Mouse (Mus musculus): ENCODE results near the gene Sult3a1.
"Not testable (repeated sequence)": the region's sequence is repeated elsewhere in the genome, so short reads cannot be mapped to it uniquely, and the experiment has no call there.

Gene Sult3a1

DNA sequence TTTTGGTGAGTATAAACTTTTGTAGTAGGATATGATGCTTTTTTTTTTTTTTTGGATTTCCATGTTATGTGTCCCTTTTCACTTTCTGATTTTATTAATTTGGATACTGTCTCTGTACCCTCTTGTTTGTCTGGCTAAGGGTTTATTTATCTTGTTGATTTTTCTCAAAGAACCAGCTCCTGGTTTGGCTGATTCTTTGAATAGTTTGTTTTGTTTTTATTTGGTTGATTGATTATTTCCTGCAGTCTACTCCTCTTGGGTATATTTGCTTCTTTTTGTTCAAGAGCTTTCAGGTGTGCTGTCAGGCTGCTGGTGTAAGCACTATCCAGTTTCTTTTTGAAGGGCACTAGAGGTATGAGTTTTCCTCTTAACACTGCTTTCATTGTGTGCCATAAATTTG, at the start of gene Sult3a1:
Sult3a1 (plus strand) TSS at position 301 of the 400 bp plus-strand sequence.
- Histone ChIP-seq H3K4me3 (replicated peaks; ENCODE audit: low read length) (no peak within 1 kb of the TSS), H3K9me3 (ENCODE audit: low read length) (no peaks in the 10 kb centered on the region), H3K4me1 (replicated peaks; ENCODE audit: low read depth, low read length) (no peaks in the 10 kb centered on the region), H3K36me3 (ENCODE audit: insufficient read depth, low read length) (no peaks in the 10 kb centered on the region), H3K27me3 (ENCODE audit: insufficient read depth, low read length) (no peaks in the 10 kb centered on the region)
- TF ChIP-seq CTCF (conservative IDR thresholded peaks at IDR 0.05; ENCODE audit: low read length) (no peak), NANOG (IDR thresholded peaks at IDR 0.05; ENCODE audit: borderline replicate concordance, low read length) (no peak), POU5F1 (IDR thresholded peaks at IDR 0.05; ENCODE audit: borderline replicate concordance, low read length) (no peak)

DNA sequence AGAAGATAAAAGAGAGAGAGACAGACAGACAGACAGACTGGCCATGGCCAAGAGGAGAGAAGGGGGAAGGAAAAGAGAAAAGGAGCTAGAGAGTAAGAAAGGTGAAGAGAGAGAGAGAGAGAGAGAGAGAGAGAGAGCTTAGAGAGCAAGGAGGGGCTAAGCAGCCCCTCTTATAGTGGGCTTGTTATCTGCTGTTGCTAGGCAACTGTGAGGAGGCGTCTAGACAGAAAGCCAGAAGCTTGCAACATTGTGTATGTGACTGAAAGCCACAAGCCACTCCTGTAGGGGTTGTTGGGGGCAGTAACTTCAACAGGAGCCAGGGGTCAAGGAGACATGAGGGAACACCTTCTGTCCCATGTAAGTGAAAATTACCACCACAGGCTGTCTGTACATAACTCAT, 45.7 kb upstream of the Sult3a1 start:
- no peaks in the 10 kb centered on the region for H3K27me3 ChIP-seq (ENCODE audit: insufficient read depth, low read length)
- peaks cover 12% of the 10 kb centered on the region for H3K9me3 ChIP-seq (ENCODE audit: low read length)
- H3K4me1 ChIP-seq (replicated peaks; ENCODE audit: low read depth, low read length), result peaks cover 5% of the 10 kb centered on the region
- no peak overlapping the region for H3K4me3 ChIP-seq (replicated peaks; ENCODE audit: low read length)
- H3K36me3 ChIP-seq (ENCODE audit: insufficient read depth, low read length), result no peaks in the 10 kb centered on the region
- TF ChIP-seq CTCF (conservative IDR thresholded peaks at IDR 0.05; ENCODE audit: low read length) (no peak), POU5F1 (IDR thresholded peaks at IDR 0.05; ENCODE audit: borderline replicate concordance, low read length) (no peak), NANOG (IDR thresholded peaks at IDR 0.05; ENCODE audit: borderline replicate concordance, low read length) (no peak)

DNA sequence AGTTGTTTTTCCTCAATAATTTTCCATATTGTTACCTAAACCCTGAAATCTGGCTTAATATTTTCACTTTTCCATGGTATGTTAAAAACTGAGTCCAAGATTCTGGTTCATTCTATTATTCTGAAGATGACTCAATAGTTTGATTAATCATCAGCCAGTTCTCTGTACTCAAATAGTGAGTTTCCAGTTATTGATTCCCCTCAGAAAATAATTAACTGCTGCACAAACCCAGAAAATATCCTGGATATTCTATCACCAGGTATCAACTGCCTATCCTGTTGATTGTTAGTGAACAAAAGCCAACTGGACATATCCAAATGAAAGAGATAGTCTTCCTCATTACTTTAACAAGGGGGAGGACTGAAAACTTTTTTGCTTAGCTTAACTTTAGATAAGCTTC, 43.3 kb upstream of the Sult3a1 start:
- Histone ChIP-seq H3K27me3 (ENCODE audit: insufficient read depth, low read length) (no peaks in the 10 kb centered on the region), H3K4me3 (replicated peaks; ENCODE audit: low read length) (no peak overlapping the region), H3K4me1 (replicated peaks; ENCODE audit: low read depth, low read length) (peaks cover 5% of the 10 kb centered on the region), H3K36me3 (ENCODE audit: insufficient read depth, low read length) (no peaks in the 10 kb centered on the region), H3K9me3 (ENCODE audit: low read length) (no peaks in the 10 kb centered on the region)
- TF ChIP-seq CTCF (conservative IDR thresholded peaks at IDR 0.05; ENCODE audit: low read length), result no peak
- TF ChIP-seq POU5F1 (IDR thresholded peaks at IDR 0.05; ENCODE audit: borderline replicate concordance, low read length), result no peak
- no peak for TF ChIP-seq NANOG (IDR thresholded peaks at IDR 0.05; ENCODE audit: borderline replicate concordance, low read length)

DNA sequence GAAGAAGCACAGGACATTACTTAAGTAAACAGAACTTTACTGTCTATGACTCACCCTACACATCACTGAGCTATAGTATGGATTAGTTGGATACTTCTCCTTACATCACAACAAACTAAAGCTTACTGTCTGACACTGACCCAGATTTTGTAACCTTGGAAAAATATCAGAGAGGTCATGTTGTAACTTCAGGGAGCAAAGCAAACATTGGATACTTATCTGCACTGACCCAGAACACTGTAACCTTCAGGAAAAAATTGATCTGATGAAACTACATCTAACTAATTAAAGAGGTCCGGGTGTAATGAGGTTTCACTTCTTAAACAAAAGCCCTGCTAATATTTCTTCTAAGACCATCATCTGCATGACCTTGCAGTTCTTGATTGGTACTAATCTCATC, 40.6 kb upstream of the Sult3a1 start:
- no peak for TF ChIP-seq CTCF (conservative IDR thresholded peaks at IDR 0.05; ENCODE audit: low read length)
- no peak for TF ChIP-seq POU5F1 (IDR thresholded peaks at IDR 0.05; ENCODE audit: borderline replicate concordance, low read length)
- no peak for TF ChIP-seq NANOG (IDR thresholded peaks at IDR 0.05; ENCODE audit: borderline replicate concordance, low read length)
- Histone ChIP-seq H3K27me3 (ENCODE audit: insufficient read depth, low read length) (no peaks in the 10 kb centered on the region), H3K4me1 (replicated peaks; ENCODE audit: low read depth, low read length) (peaks cover 2% of the 10 kb centered on the region), H3K4me3 (replicated peaks; ENCODE audit: low read length) (no peak overlapping the region), H3K9me3 (ENCODE audit: low read length) (no peaks in the 10 kb centered on the region), H3K36me3 (ENCODE audit: insufficient read depth, low read length) (no peaks in the 10 kb centered on the region)

DNA sequence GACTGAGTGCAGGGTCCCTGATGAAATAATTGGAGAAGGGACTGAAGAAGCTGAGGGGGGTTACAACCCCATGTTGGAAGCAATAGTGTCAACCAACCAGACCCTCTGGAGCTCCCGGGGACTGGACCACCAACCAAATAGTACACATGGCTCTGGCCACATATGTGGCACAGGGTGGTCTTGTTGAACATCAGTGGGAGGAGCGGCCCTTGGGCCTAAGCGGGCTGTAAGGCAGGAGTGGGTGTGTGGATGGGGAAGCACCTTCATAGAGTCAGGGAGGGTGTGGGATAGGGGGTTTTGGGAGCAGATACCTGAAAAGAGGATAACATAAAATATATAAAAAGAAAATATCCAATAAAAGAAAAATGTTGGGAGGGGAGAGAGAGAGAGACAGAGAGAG, 36.6 kb upstream of the Sult3a1 start:
- Histone ChIP-seq H3K36me3 (ENCODE audit: insufficient read depth, low read length) (no peaks in the 10 kb centered on the region), H3K27me3 (ENCODE audit: insufficient read depth, low read length) (no peaks in the 10 kb centered on the region), H3K4me3 (replicated peaks; ENCODE audit: low read length) (no peak overlapping the region), H3K9me3 (ENCODE audit: low read length) (no peaks in the 10 kb centered on the region), H3K4me1 (replicated peaks; ENCODE audit: low read depth, low read length) (no peaks in the 10 kb centered on the region)
- TF ChIP-seq POU5F1 (IDR thresholded peaks at IDR 0.05; ENCODE audit: borderline replicate concordance, low read length) (no peak), CTCF (conservative IDR thresholded peaks at IDR 0.05; ENCODE audit: low read length) (no peak), NANOG (IDR thresholded peaks at IDR 0.05; ENCODE audit: borderline replicate concordance, low read length) (no peak)

DNA sequence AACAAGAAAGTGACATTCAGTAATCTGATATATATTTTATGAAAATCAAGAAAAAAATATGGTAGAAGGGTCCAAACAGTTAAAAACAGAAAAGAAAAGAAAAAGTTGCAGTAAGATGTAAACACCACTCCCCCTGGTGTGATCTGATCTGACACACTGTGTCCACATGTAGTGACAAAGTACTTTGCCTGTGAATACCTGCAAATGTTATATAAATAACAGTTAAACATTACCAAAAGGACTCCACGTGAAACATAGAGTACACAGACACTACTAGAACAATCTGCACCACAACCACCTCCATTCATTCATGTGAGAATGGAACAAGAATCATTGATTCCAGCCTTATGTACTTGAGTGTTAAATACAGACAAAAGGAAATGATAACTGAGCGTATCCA, 8.5 kb downstream of the Sult3a1 start:
- Histone ChIP-seq H3K4me1 (replicated peaks; ENCODE audit: low read depth, low read length) (peaks cover 11% of the 10 kb centered on the region), H3K27me3 (ENCODE audit: insufficient read depth, low read length) (no peaks in the 10 kb centered on the region), H3K4me3 (replicated peaks; ENCODE audit: low read length) (no peak overlapping the region), H3K9me3 (ENCODE audit: low read length) (peaks cover 3% of the 10 kb centered on the region), H3K36me3 (ENCODE audit: insufficient read depth, low read length) (no peaks in the 10 kb centered on the region)
- no peak for TF ChIP-seq CTCF (conservative IDR thresholded peaks at IDR 0.05; ENCODE audit: low read length)
- no peak for TF ChIP-seq NANOG (IDR thresholded peaks at IDR 0.05; ENCODE audit: borderline replicate concordance, low read length)
- TF ChIP-seq POU5F1 (IDR thresholded peaks at IDR 0.05; ENCODE audit: borderline replicate concordance, low read length), result no peak

DNA sequence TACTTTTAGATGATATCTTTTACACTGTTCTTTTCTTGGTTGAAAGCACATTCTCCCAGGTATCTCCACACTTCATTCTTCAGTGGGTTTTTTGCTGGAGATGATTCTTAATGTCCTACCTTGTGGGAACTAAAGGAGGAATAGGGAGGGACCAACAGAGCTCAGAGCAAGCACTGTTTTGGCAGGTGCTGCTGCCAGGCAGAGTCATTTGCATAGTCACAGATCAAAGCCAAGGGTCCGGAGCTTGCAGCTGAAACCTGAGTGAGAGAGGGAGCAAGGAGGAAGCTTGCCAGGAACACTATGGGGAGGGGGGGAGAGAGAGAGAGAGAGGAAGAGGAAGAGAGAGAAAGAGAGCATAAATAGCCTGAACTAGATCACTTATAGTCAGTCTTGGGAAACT, 12.9 kb downstream of the Sult3a1 start:
- Histone ChIP-seq H3K9me3 (ENCODE audit: low read length) (peaks cover 19% of the 10 kb centered on the region), H3K4me3 (replicated peaks; ENCODE audit: low read length) (no peak overlapping the region), H3K36me3 (ENCODE audit: insufficient read depth, low read length) (no peaks in the 10 kb centered on the region), H3K27me3 (ENCODE audit: insufficient read depth, low read length) (no peaks in the 10 kb centered on the region), H3K4me1 (replicated peaks; ENCODE audit: low read depth, low read length) (peaks cover 11% of the 10 kb centered on the region)
- no peak for TF ChIP-seq POU5F1 (IDR thresholded peaks at IDR 0.05; ENCODE audit: borderline replicate concordance, low read length)
- TF ChIP-seq CTCF (conservative IDR thresholded peaks at IDR 0.05; ENCODE audit: low read length), result no peak
- no peak for TF ChIP-seq NANOG (IDR thresholded peaks at IDR 0.05; ENCODE audit: borderline replicate concordance, low read length)

DNA sequence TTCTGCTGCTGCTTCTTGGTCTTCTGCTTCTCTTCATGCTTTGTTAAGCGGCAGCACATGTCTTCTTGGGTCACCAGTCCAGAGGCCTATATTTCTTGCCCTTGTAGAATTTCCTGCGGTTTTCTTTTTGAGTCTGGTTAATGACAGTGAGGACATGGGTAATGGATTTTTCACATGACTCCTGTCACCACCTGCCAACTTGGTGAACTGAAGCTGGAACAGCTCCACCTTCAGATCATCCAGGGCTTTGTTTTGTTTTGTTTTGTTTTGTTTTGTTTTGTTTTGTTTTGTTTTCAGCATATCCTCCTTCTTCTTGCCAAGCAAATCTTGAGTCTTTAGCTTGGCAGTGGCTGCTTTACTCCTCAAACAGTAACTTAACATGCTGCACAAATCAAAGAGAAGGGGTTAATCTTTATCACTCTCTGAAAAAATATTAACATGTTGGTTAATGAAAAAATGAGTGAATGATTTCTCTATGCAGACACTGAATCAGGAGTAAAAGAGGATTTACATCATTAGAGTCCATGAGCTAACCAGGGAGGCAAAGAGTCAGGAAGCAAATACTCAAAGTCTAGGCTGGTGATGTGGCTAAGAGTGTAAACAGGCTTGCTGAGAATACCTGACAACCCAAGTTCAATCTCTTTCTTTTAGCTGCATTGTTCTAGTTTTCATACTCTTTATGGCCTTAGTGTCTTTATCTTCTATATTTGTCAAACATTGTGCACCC, 15.3 kb downstream of the Sult3a1 start:
- Histone ChIP-seq H3K4me3 (replicated peaks; ENCODE audit: low read length) (no peak overlapping the region), H3K36me3 (ENCODE audit: insufficient read depth, low read length) (no peaks in the 10 kb centered on the region), H3K4me1 (replicated peaks; ENCODE audit: low read depth, low read length) (peaks cover 11% of the 10 kb centered on the region), H3K9me3 (ENCODE audit: low read length) (peaks cover 19% of the 10 kb centered on the region), H3K27me3 (ENCODE audit: insufficient read depth, low read length) (no peaks in the 10 kb centered on the region)
- TF ChIP-seq CTCF (conservative IDR thresholded peaks at IDR 0.05; ENCODE audit: low read length) (no peak), POU5F1 (IDR thresholded peaks at IDR 0.05; ENCODE audit: borderline replicate concordance, low read length) (no peak), NANOG (IDR thresholded peaks at IDR 0.05; ENCODE audit: borderline replicate concordance, low read length) (no peak)

DNA sequence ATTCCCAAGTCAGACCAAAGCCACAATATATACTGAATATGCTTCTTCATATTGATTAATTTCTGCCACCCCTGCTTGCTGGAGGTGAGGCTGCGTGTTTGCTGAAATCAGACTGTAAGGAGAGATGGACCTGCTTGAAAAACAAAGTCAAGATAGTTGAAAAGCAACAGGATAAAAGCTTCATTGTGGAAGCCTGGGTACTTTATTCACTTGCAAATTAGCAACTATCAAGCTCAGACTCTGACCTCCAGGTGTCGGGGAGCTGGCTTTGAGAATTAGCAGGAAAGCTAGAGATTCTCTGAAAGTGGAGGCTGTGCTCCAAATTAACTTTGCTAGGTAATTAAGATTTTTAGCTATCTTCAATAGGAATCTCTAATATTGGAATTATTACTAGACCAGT, 24.9 kb downstream of the Sult3a1 start:
- peak; percentile 42; the same call in 1 of the 2 replicates for TF ChIP-seq NANOG (IDR thresholded peaks at IDR 0.05; ENCODE audit: borderline replicate concordance, low read length)
- peaks cover 58% of the 10 kb centered on the region for H3K9me3 ChIP-seq (ENCODE audit: low read length)
- not testable (repeated sequence) for H3K36me3 ChIP-seq (ENCODE audit: insufficient read depth, low read length); H3K4me1 ChIP-seq (replicated peaks; ENCODE audit: low read depth, low read length); H3K4me3 ChIP-seq (replicated peaks; ENCODE audit: low read length); H3K27me3 ChIP-seq (ENCODE audit: insufficient read depth, low read length)

DNA sequence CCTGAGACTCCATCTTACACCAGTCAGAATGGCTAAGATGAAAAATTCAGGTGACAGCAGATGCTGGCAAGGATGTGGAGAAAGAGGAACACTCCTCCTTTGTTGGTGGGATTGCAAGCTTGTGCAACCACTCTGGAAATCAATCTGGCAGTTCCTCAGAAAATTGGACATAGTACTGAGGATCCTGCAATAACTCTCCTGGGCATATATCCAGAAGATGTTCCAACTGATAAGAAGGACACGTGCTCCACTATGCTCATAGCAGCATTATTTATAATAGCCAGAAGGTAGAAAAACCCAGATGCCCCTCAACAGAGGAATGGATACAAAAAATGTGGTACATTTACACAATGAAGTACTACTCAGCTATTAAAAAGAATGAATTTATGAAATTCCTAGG, 44.0 kb downstream of the Sult3a1 start:
- H3K27me3 ChIP-seq (ENCODE audit: insufficient read depth, low read length), result not testable (repeated sequence)
- H3K4me1 ChIP-seq (replicated peaks; ENCODE audit: low read depth, low read length), result peaks cover 17% of the 10 kb centered on the region

More for the DNA sequence above, 44.0 kb downstream of the Sult3a1 start:
- not testable (repeated sequence) for H3K9me3 ChIP-seq (ENCODE audit: low read length); H3K36me3 ChIP-seq (ENCODE audit: insufficient read depth, low read length); H3K4me3 ChIP-seq (replicated peaks; ENCODE audit: low read length)

Data from E14TG2a.4 (cell line).